8 mouse cellular contexts compared by ENCODE assay signal in genomic region chr9:41937967-41938348, GRCm38 (mm10).
DNase-seq lines count a peak whose midpoint lies in the region; ATAC-seq lines count a peak whose summit lies in the region.

No protein-coding gene starts in this region.

- intact Hi-C loops in heart, postnatal 25 days (cut with DNase I), result no loop called here

- no peak for DNase-seq in heart, embryonic 10.5 days (ENCODE audit: low spot score)
- no peak for DNase-seq in heart, postnatal 25 days (ENCODE audit: low spot score)
- peak; percentile 70 for DNase-seq in intestine, embryonic 14.5 days (ENCODE audit: low spot score)
- peak; percentile 58 for DNase-seq in lung, postnatal 10 days
- no peak for DNase-seq in cerebellum, adult 11 months
- DNase-seq in layer of hippocampus, adult 9-11 months, result no peak

- H3K27ac ChIP-seq in heart, embryonic 10.5 days, result peak overlapping the region; percentile 69
- H3K27ac ChIP-seq in forebrain, embryonic 12.5 days, result peak overlapping the region; percentile 90
- peak overlapping the region; percentile 48 for H3K27ac ChIP-seq in intestine, embryonic 14.5 days (ENCODE audit: low read depth)

- no peaks in the 10 kb centered on the region for H3K36me3 ChIP-seq in heart, embryonic 10.5 days
- no peaks in the 10 kb centered on the region for H3K36me3 ChIP-seq in forebrain, embryonic 12.5 days (replicated peaks)
- no peaks in the 10 kb centered on the region for H3K36me3 ChIP-seq in intestine, embryonic 14.5 days (ENCODE audit: control insufficient read depth, insufficient read depth, low read length)

- H3K4me2 ChIP-seq in forebrain, embryonic 12.5 days, result no peak overlapping the region
- no peak overlapping the region for H3K4me2 ChIP-seq in intestine, embryonic 14.5 days (ENCODE audit: low read length)

- WGBS in heart, embryonic 10.5 days, result 46% methylated on average over 3 of the region's 3 CpGs
- 18% methylated on average over 3 of the region's 3 CpGs for WGBS in forebrain, embryonic 12.5 days
- WGBS in intestine, embryonic 14.5 days, result 9% methylated on average over 3 of the region's 3 CpGs

- 0 out of 2 replicates have a peak overlapping the region, but pooled peaks have one; percentile 12 for H3K9ac ChIP-seq in forebrain, embryonic 12.5 days
- no peak overlapping the region for H3K9ac ChIP-seq in intestine, embryonic 14.5 days (ENCODE audit: low read length)

- no peaks in the 10 kb centered on the region; the same call in 1 of the 2 replicates for H3K27me3 ChIP-seq in heart, embryonic 10.5 days (ENCODE audit: insufficient read depth, poor library complexity, severe bottlenecking)
- H3K27me3 ChIP-seq in forebrain, embryonic 12.5 days, result no peaks in the 10 kb centered on the region
- H3K27me3 ChIP-seq in intestine, embryonic 14.5 days (replicated peaks; ENCODE audit: control insufficient read depth, insufficient read depth, low read length), result no peaks in the 10 kb centered on the region

- H3K4me1 ChIP-seq in heart, embryonic 10.5 days, result peaks cover 32% of the 10 kb centered on the region
- H3K4me1 ChIP-seq in forebrain, embryonic 12.5 days, result peaks cover 51% of the 10 kb centered on the region
- H3K4me1 ChIP-seq in intestine, embryonic 14.5 days (replicated peaks; ENCODE audit: control insufficient read depth, insufficient read depth, low read length), result peaks cover 39% of the 10 kb centered on the region

- no peak for ATAC-seq in forebrain, embryonic 12.5 days (ENCODE audit: low FRiP score)
- no peak for ATAC-seq in intestine, embryonic 14.5 days (replicated peaks; ENCODE audit: low FRiP score, low TSS enrichment, low read depth)
- ATAC-seq in inflammation-experienced regulatory T-cells, adult 6 months, result no peak

- no peak overlapping the region for H3K4me3 ChIP-seq in heart, embryonic 10.5 days
- H3K4me3 ChIP-seq in forebrain, embryonic 12.5 days (replicated peaks), result no peak overlapping the region
- no peak overlapping the region for H3K4me3 ChIP-seq in intestine, embryonic 14.5 days (ENCODE audit: low read depth, low read length)

- H3K9me3 ChIP-seq in heart, embryonic 10.5 days, result no peaks in the 10 kb centered on the region
- H3K9me3 ChIP-seq in forebrain, embryonic 12.5 days, result no peaks in the 10 kb centered on the region
- no peaks in the 10 kb centered on the region for H3K9me3 ChIP-seq in intestine, embryonic 14.5 days (ENCODE audit: control insufficient read depth, low read length)

Comparison
In these comparisons a context has a peak if more than half of its experiments do, and no peak if none do; other contexts are left out.
1. DNase-seq: peak in intestine, embryonic 14.5 days (single experiment) and lung, postnatal 10 days (single experiment); none in heart, embryonic 10.5 days (single experiment), heart, postnatal 25 days (single experiment), cerebellum, adult 11 months (single experiment) and layer of hippocampus, adult 9-11 months (single experiment).
2. Peak in every context shown above with its lines, with median percentiles within 50 percentile points of each other: H3K27ac ChIP-seq.